Mouse (Mus musculus) kidney, postnatal 36 days (tissue): ENCODE data around the gene Usmg5.
A peak's percentile ranks its signal among the peaks of the same experiment; 100 is the strongest.
"Not testable (repeated sequence)": the region's sequence is repeated elsewhere in the genome, so short reads cannot be mapped to it uniquely, and the experiment has no call there.

ENCODE experiments used
- DNase-seq, 2 experiments: peaks; one replicate each; pipeline ENCODE4 v3.0.0; 2021 to 2022; ENCODE audit warnings: mixed read lengths in 2 of 2

The Usmg5 gene

DNA sequence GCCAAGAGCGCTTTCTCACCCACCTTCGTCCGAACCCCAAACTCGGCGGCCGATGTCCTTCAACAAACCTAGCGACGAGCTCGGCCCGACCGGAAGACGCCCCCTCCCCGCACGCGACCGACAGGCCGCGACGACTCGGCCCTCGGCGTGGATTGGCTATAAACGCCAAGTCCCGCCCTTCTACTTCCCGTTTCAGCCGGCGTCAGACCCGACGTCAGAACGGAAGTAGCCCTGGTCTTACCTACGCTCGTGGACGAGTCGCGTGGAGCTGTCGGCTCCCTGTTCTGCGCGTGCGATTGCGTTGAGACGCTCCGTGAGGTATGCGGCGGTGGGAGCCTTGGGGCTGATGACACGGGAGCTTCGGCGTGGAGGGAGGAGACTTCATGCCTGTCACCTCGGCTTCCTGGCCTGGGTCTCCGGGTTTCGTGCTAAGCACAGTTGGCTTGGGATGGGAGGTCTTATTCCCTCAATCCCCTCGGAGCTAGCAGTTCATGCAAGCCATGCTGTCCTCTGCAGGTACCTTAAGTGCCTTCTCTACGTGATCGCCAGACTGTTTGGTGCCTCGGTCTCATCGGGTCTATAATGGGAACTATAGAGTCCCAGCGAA lies at the start of gene Usmg5, which contains the start of gene Pdcd11:
Gene Usmg5 (minus strand): TSS at position 98 of the 607 bp plus-strand sequence.
Gene Pdcd11 (plus strand): TSS at position 219 of the 607 bp plus-strand sequence.
- peak; percentile 97 to 98 for DNase-seq

DNA sequence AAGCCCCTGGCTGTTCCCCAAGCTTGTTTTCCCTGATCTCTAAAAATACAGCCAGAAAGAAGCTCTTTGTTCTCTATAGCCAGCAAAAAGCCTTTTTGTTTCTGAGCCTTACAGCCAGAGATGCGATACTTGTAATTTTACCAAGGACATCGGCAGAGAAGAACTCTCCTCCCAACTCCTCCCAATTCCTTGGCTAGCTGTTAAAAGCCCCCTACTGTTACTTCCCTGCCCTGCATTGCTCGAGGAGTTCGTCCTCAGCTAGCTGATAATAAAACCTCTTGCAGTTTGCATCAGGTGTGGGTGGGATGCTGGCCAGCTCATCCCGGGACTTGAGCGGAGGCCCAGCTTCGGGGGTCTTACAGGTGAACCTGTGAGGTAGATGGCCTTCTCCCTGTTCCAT lies 49.2 kb upstream of the Usmg5 start:
- DNase-seq = not testable (repeated sequence)

DNA sequence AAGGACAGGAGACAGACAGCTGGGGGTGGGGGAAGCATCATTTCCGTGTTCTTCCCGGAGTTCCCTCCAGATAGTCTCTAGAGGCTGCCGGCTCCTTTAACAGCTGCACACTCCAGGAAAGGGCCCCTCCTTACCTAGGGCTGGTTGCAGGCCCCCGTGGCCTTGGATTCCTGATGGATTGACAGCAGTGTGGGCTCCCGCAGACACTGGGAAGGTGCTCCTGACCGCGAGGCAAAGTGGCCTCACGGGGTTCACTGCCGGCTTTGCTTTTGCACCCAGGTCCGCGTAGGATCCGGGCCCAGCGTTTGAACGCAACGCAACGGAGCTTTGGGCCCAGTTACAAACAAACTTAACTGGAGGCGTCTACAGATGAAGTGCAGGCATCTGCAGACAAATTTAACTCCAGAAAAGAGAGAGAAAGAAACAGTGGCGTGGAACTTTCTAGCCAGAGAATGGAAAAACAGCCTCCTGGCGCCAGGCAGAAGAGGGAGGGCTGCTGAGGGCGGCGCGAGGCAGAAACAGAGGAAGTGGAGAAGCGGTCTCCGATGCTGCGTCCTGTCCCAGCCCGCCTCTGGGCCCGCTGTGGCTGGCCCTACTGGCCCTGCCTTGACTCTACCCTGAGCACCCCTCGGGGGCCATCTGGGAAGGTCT lies 47.4 kb upstream of the Usmg5 start, which contains the start of gene Calhm2:
Gene Calhm2 (minus strand): TSS at position 524 of the 651 bp plus-strand sequence.
- DNase-seq = peak; percentile 51 to 72

DNA sequence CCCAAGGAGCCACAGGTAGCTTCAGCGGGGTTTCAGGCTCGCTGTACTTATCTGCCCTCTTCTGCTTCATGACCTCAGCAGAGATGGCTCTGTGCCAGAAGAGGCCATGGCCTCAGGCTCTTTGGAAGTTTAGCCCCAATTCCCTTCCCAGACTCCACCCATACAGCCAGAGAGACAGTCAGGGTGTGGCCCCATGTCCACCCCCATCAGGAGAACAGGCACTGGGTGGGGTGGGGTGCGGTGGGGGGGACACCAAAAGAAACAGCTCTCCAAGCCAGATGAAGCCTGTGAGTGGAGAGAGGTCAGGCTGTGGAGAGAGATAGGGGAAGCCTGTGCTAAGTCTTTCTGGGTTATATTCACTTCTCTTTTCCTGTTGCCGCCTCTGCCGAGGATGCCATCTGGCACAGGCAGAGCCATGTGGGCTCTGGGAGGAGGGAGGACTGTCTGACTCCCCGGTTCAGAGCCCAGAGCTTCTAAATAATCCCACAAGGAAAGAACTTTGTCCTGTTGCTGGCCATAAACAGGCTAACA lies 46.7 kb upstream of the Usmg5 start:
- peak; percentile 58 to 69 for DNase-seq

DNA sequence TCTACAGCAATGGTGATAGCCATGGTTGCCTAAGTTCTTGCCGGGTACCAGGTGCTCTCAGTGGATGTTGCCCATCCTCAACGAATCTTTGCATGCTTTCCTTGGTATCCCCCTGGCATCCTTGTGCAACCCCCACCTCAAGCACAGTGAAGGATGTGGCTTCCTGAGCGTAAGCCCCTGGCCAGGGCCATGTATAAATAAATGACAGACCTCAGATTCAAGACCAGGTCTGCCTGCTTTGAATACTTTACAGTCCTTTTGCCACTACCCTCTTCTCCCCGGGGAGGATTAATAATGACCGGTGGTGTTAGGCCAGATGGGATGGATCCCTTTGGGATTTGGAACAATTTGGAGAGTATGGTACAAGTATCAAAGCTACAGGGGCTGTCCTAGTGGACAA lies 45.7 kb upstream of the Usmg5 start:
- no peak for DNase-seq

DNA sequence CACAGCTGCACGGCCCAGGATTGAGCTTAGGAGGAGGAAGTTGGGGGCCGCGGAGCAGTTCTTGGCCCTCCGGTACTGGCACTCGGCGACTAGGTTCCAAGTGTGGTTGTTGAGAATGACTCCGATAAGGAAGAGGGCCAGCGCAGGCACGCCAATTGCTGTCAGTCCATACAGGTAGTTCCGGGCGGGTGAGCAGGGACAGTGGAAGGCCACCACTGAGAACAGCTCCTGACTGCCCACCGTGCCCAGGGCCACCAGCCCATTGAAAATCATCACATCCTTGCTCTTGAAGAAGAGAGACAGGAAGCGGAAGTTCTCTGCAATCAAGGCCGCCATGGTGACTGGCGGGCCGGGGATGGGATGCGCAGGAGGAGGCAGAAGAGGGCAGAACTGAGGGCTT lies 45.1 kb upstream of the Usmg5 start:
- DNase-seq = no peak

DNA sequence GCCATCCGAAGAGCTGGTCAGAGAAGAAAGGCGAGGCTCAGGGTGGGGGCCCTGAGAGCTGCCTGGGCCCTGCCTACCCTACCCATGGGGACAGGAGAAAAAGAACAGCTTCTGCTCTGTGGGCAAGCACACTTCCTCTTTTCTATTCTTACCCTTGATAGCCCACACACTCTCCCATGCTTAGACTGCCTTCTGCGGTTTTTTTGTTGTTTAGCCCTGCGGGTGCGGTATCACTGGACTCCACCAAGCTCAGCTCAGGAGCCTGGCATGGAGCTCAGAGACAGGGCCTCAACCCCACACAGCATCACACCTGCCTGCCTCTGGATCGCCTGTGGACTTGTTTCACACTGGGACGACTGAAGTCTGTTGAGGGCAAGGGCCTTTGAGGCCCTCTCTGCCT lies 42.7 kb upstream of the Usmg5 start:
- no peak for DNase-seq

DNA sequence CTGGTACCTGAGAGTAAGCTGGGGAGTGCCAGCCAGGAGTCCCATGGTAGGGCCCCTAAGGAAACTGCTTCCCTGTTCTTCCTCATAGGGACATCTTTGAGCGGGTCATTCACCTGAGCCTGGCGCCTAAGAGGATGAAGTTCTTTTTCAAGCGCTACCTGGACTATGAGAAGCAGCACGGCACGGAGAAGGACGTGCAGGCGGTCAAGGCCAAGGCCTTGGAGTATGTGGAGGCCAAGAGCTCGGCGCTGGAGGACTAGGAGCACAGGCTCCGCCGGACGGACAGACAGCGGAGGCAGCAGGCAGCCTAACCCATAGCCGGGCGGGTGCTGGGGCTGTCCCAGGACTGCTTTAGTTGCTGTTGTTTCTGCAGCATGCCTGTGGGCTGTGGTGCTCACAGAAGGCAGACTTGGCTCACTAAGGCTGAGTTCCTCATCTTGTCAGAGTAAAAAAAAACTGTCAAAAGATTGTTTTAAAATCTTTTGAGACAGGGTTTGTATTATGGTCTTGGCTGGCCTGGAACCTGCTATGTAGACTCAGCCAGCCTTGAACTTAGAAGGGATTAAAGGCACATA lies 40.2 kb upstream of the Usmg5 start:
- DNase-seq = no peak

DNA sequence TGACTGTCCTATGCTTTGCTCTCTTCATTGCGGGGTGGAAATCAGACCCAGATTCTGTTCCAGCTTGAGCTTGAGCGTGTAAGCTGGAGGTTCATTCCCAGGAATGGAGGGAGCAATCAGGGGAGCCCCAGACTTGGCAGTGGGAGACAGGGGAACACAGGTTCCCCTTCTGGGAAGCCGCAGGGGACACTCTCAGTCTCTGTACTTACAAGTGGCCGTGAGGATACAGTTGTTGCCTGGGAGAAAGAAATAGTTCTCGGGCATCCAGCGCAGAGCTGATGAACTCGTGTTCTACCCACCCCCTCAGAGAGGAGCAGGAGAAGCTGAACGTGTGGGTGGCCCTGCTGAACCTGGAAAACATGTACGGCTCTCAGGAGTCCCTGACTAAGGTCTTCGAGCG lies 38.4 kb upstream of the Usmg5 start:
- DNase-seq = no peak

DNA sequence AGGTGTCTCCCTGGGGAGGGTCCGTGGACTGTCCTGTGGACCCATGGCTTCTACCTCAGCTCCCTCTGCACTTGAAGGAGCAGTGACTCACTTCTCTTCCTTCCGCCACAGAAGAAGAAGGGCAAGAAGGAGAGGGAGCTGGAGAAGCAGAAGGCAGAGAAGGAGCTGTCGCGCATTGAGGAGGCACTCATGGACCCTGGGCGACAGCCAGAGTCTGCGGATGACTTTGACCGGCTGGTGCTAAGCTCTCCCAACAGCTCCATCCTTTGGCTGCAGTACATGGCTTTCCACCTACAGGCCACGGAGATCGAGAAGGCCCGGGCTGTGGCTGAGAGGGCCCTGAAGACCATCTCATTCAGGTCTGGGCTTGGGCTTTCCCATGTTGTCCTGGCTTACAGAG lies 37.7 kb upstream of the Usmg5 start:
- DNase-seq = no peak

DNA sequence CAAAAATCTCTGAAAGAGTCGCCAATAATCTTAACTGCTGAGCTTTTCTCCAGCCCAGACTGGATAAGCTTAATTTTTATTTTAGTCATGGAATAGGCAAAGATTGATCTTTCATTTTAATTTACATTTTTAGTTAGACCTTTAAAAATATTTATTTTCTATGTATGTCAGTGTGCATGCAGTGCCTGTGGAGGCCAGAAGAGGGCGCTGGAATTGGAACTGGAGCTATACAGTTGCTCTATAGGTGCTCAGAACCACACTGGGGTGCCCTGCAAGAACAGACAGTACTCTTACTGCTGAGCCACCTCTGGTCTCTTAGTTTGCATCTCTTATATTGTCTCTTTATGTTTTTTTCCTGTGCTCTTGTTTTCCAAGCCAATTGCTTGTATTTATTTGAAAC lies 32.4 kb upstream of the Usmg5 start:
- peak in 1 of 2 experiments; percentile 69 for DNase-seq

DNA sequence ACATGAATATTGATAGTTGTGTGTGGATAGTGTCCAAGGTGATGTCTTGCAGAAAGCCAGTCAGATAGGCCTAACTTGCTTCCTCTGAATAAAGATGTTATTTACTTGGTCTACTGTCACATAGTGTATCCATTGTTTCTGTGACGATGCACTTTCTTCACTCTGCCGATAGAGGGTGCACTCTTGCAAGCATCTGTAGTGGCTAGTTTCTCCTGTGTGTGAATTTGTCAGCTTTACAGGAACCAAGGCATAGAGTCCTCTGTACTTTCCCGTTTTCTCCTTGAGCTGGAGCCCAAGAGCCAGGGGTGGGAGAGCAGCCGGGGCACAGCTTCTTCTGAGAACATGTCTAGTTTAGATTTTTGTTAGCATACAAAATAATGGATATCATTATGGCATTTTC lies 30.6 kb upstream of the Usmg5 start:
- DNase-seq = peak; percentile 18 to 43

DNA sequence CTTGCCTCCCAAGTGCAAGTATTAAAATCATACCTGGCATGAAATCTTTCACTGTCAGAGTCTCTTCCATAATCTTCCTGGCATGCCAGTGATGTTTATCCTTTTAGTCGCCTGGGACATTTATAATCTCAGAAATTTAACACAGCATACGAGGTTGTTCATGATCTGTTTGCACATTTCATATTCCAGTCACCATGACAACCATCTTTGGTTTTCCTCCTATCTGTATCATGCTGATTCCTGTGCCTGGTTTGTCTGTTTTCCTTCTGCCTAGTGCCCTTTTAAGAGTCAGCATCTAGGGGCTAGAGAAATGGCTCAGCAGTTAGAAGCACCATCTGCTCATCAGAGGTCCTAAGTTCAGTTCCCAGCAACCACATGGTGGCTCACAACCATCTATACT lies 28.2 kb upstream of the Usmg5 start:
- no peak for DNase-seq

DNA sequence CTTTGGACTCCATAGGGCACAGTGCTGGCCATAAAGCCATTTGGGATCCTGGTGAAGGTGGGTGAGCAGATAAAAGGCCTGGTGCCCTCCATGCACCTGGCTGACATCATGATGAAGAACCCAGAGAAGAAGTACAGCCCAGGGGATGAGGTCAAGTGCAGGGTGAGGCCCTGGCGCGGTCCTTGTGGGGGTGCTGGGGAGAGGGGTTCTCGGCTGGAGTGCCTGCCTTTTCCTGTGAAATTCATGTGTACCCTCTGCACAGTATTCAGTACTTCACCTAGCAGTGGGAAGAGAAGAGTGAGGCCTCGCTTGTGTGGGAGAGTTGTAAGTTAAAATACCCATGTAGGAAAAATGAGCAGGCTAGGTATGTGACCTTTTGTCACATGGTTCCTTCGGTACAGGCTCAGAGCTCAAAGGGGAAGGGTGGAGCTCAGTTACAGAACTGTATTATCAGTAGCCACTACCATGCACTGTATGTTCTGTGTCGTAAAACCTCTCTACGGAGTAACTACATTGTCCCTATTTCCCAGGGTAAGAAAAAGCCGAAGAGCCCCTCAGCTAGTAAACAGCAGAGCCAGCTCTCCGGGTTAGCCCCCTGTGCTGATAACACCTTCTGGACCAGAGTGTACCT lies 14.3 kb upstream of the Usmg5 start:
- no peak for DNase-seq

DNA sequence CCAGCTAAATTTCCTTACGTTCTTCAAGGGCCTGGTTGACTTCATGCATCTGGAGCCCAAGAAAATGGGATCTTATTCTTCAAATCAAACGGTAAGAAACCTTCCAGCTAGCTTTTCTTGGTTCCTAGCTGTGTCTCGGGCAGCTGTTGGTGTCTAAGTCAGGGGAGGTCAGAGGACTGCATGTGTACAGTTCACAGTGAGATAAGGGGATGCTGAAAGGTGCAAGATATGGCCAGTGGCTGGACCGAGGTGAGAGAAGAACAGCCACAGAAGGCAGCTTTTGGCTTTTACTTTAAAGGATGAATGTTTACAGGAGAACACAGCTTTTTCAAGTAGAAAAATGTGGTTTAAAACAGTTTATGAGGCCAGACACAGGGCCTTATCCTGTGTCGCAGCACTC lies 10.6 kb upstream of the Usmg5 start:
- DNase-seq = no peak

DNA sequence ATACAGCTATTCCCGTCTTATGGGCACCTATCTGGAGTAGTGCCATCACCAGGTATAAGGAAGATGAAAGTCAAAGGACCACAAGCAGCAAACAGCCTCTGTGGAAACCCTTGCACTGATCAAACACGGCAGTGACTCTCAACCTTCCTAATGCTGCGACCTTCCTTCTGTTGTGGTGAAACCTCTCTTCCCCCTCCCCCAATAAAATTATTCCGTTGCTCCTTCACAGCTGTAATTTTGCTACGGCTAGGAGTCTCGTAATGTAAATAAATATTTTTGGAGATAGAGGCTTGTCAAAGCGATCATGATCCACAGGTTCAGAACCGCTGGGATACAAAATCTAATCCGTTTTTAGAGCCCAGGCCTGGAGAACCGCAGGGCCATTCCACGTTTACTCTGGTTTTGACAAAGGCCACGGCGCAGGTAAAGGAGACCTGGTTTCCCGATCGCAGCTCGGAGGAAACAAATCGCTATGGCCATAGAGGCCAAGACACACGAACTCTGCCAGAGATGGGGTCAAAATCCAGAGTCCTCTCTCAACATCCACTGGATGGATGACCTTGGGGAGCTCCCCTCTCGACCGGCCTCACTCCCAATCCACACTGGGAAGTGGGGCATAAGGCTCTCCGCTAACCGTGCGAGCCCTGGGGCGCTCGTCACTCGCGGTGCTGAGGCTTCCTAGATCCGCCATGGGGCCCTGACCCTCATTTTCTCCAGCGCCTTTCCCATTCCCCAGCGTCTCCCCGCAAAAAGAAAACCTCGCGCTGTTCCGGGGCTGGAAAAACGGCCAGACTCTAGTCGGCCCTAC lies 525 bp downstream of the Usmg5 start:
- DNase-seq = peak; percentile 51 to 55

DNA sequence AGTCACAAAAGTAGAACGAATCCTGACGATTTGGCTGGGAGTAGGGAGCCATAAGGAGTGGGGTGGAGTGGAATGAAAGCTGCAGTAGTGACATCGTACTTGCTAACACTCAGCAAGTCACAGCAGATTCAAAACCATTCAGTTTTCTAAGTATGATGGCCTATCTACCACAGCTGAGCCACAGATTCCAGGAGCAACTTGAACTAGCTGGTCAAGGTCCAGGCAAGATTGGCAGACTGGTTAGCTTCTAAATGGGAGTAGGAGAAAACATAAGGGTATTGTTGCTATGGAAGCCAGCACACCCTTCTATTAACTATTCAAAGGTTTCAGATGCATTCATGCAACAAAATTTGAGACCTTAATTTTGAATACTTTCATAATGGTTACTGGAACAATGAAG lies 2.2 kb downstream of the Usmg5 start:
- DNase-seq = peak; percentile 68 to 73

DNA sequence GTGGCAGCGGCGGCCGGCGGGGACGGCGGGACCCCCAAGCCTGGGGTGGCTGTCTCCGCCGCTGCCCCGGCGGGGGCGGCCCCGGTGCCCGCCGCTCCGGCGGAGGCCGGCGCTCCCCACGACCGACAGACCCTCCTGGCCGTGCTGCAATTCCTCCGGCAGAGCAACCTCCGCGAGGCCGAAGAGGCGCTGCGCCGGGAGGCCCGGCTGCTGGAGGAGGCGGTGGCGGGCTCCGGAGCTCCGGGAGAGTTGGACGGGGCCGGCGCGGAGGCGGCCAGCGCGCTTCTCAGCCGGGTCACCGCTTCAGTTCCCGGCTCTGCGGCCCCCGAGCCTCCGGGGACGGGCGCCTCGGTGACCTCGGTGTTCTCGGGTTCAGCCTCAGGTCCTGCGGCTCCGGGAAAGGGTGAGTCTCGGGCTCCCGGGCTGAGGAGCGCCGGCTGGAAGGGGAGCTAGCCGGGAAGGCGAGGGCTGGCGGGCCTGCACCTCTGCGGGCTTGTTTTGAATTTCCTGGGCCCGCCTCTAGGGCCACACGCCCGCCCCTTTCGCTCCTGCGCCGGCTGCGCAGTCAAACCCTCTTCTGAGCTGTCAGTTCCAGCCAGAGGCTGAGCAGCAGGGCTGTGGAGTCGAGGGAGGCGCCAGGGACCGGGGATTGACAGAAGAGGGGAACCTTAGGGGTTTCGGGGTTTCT lies 22.4 kb downstream of the Usmg5 start:
- DNase-seq = peak; percentile 89 to 92

DNA sequence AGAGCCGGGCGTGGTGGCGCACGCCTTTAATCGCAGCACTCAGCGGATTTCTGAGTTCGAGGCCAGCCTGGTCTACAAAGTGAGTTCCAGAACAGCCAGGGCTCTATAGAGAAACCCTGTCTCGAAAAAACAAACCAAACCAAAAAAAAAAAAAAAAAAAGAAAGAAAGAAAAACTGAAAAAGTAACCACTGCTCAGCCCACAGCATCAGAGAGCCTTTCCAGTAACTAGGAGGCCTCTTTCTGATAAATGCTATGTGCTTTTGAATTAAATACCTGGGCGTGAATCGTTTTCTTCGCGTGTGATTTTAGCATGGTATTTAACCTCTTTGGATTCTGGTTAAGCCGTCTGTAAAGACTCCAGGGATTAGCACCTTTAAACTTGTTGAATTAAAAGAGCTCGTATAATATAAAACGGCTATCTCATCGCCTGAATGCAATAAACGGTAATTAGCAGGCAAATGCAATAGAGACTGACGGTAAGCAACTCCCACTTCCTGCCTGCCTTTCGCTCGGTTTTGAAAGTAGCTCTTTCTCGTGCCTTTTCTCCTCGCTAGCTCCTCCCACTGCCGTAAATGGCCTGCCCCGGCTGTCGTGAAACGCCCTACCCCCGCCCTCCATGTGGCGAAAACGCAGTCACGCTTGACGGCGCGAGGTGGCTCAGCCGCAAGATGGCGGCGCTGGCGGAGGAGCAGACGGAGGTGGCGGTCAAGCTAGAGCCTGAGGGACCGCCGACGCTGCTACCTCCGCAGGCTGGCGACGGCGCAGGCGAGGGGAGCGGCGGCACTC lies 23.2 kb downstream of the Usmg5 start, which contains the start of gene Taf5:
Gene Taf5 (plus strand): TSS at position 651 of the 787 bp plus-strand sequence.
- DNase-seq = peak; percentile 97 to 98

DNA sequence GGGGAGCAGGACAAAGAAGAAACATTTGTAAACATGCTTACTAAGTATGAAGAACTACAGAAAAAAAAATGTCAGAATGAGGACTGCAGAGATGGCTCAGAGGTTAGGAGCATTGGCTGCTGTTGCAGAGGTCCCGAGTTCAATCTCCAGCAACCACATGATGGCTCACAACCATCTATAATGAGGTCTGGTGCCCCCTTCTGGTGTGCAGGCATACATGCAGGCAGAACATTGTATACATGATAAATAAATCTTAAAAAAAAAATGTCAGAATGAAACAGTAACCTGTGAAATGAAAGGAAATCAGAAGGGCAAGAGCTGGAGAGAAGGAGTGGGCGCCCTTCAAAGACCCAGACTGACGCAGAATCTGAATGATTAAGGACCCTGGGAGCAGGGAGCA lies 24.6 kb downstream of the Usmg5 start:
- no peak for DNase-seq

DNA sequence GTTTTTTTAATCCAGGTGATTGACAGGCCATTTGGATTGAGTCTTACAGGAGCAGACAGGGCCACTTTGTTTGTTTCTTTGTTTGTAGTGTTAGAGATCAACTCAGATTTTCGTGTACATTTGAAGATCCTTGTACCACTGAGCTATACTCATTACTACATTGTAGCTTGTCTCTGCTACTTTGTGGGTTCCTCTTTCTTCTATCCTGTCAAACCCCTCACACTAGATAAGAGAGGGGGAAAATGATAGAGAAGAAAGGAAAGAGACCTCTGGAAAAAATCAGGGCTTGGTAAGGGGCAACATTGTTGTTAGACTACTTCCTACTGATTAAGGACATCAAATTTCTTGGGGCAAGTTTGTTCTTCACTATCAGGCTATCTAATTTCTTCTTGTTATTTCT lies 32.8 kb downstream of the Usmg5 start:
- DNase-seq = no peak
